Mouse (Mus musculus): ENCODE results near the gene Wnt5b. TPM values are rescaled to one million over a fixed set of nuclear protein-coding genes. Genes with fewer than 3 reads are reported as not detected.

Gene Wnt5b
- polyA plus RNA-seq, 1 experiment from 2014 or later, result 9.6 TPM

DNA sequence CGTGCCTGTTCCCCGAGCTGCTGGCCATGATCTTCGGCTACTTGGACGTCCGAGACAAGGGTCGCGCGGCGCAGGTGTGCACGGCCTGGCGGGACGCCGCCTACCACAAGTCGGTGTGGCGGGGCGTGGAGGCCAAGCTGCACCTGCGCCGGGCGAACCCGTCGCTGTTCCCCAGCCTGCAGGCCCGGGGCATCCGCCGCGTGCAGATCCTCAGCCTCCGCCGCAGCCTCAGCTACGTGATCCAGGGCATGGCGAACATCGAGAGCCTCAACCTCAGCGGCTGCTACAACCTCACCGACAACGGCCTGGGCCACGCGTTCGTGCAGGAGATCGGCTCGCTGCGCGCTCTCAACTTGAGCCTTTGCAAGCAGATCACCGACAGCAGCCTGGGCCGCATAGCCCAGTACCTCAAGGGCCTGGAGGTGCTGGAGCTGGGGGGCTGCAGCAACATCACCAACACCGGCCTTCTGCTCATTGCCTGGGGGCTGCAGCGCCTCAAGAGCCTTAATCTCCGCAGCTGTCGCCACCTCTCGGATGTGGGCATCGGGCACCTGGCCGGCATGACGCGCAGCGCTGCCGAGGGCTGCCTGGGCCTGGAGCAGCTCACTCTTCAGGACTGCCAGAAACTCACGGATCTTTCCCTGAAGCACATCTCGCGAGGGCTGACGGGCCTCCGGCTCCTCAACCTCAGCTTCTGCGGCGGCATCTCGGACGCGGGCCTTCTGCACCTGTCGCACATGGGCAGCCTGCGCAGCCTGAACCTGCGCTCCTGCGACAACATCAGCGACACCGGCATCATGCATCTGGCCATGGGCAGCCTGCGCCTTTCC is 64.1 kb downstream of the Wnt5b start:
- Histone ChIP-seq H3K27ac (ENCODE audit: low read length) (peak overlapping the region; percentile 99), H3K36me3 (ENCODE audit: insufficient read depth, low read length) (0 out of 2 replicates have a peak, but pooled peaks cover 7% of the 10 kb centered on the region), H3K4me1 (ENCODE audit: insufficient read depth, low read length) (peaks cover 59% of the 10 kb centered on the region), H3K4me2 (replicated peaks; ENCODE audit: low read depth, low read length) (peak overlapping the region; percentile 98), H3K4me3 (ENCODE audit: low read length) (peak overlapping the region; percentile 84), H3K9ac (replicated peaks; ENCODE audit: low read length) (peak overlapping the region; percentile 98), H3K9me3 (ENCODE audit: low read length) (no peaks in the 10 kb centered on the region), H3K27me3 (ENCODE audit: insufficient read depth, low read length) (no peaks in the 10 kb centered on the region)
- WGBS, result under 1% methylated on average over 69 of the region's 70 CpGs
- peak; percentile 33; the same call in 1 of the 2 replicates for ATAC-seq (ENCODE audit: low FRiP score, low TSS enrichment)

DNA sequence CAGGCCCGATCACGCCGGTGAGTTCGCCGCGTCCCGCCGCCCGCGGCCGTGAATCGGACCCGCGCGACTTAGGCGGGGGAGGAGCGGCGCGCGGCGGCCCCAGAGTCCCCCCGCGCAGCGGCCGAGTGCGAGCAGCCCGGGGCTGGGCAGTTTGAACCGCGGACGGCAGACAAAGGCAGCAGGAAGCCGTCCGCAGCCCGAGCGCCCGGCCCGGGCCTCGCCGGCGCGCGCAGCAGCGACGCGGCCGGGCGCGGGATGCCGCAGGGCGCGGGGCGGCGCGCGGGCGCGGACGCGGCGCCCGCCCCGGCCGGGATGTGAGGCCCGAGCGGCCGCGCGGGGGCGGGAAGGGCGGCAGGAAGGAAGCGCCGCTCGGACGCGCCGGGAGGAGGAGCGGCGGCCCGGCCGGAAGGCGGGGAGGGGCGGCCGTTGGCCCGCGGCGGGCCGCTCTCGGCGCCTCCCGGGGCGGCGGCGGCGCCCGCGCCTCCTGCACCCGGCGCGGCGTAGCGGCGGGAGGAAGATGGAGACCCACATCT is 64.7 kb downstream of the Wnt5b start, which contains the start of gene Fbxl14:
Fbxl14 (plus strand) TSS at position 326 of the 533 bp plus-strand sequence.
- WGBS, result under 1% methylated on average over 69 of the region's 101 CpGs
- H3K4me3 ChIP-seq (ENCODE audit: low read length), result peak within 1 kb of the TSS; percentile 84
- H3K9me3 ChIP-seq (ENCODE audit: low read length), result no peaks in the 10 kb centered on the region
- H3K4me2 ChIP-seq (replicated peaks; ENCODE audit: low read depth, low read length), result peak within 1 kb of the TSS; percentile 98
- H3K4me1 ChIP-seq (ENCODE audit: insufficient read depth, low read length), result peaks cover 52% of the 10 kb centered on the region
- H3K9ac ChIP-seq (replicated peaks; ENCODE audit: low read length), result peak within 1 kb of the TSS; percentile 98
- peak within 1 kb of the TSS; percentile 99 for H3K27ac ChIP-seq (ENCODE audit: low read length)
- peak; percentile 86 for ATAC-seq (ENCODE audit: low FRiP score, low TSS enrichment)
- no peaks in the 10 kb centered on the region for H3K27me3 ChIP-seq (ENCODE audit: insufficient read depth, low read length)
- H3K36me3 ChIP-seq (ENCODE audit: insufficient read depth, low read length), result 0 out of 2 replicates have a peak, but pooled peaks cover 7% of the 10 kb centered on the region

DNA sequence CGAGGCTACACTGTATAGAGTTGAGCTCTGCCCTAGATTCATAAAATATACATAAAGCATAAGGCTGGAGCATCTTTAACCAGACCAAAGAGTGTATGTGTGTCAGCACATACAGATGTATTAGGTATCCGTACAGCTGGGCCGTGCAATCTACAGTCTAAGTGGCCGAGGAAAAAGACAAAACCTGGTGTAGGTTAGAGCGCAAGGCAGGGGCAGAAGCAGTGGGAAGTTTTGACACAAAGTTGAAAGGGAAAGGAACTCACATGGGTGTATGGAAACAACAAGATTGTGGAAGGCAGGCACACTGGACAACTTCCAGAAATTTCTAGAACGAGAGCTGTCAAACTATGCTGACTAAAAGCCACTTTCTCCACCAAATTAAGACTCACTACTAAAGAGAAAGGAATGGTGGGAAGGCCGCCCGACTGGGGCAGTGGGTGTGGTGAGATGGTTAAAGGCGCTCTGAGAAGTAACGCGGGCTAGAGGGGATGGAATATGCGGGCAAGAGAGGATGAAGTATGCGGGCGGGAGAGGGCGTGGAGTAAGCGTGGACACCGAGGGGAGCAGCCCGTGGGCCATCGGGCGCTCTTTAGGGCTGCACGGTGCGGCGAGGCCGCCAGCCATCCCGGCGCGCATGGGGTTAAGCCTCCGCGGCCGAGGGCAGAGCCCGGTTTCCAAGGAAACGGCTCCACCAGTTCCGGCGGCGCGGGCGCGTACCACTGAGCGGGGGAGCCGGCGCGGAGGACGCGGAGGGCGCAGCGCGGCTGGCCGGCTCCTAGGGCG is 65.4 kb downstream of the Wnt5b start:
- H3K27me3 ChIP-seq (ENCODE audit: insufficient read depth, low read length), result no peaks in the 10 kb centered on the region
- peak overlapping the region; percentile 99 for H3K27ac ChIP-seq (ENCODE audit: low read length)
- H3K4me3 ChIP-seq (ENCODE audit: low read length), result peak overlapping the region; percentile 84
- H3K4me1 ChIP-seq (ENCODE audit: insufficient read depth, low read length), result peaks cover 45% of the 10 kb centered on the region
- peak overlapping the region; percentile 98 for H3K9ac ChIP-seq (replicated peaks; ENCODE audit: low read length)
- 2% methylated on average over 36 of the region's 49 CpGs for WGBS
- H3K9me3 ChIP-seq (ENCODE audit: low read length), result no peaks in the 10 kb centered on the region
- peak overlapping the region; percentile 98 for H3K4me2 ChIP-seq (replicated peaks; ENCODE audit: low read depth, low read length)
- H3K36me3 ChIP-seq (ENCODE audit: insufficient read depth, low read length), result 0 out of 2 replicates have a peak, but pooled peaks cover 7% of the 10 kb centered on the region
- ATAC-seq (ENCODE audit: low FRiP score, low TSS enrichment), result peak; percentile 89

GRCm38 (mm10) chr6:119477686-119478310 is 66.3 kb downstream of the Wnt5b start:
- H3K36me3 ChIP-seq (ENCODE audit: insufficient read depth, low read length), result 0 out of 2 replicates have a peak, but pooled peaks cover 3% of the 10 kb centered on the region
- 21% methylated on average over 13 of the region's 13 CpGs for WGBS
- ATAC-seq (ENCODE audit: low FRiP score, low TSS enrichment), result no peak
- peak overlapping the region; percentile 99 for H3K27ac ChIP-seq (ENCODE audit: low read length)
- H3K4me2 ChIP-seq (replicated peaks; ENCODE audit: low read depth, low read length), result peak overlapping the region; percentile 98
- H3K4me3 ChIP-seq (ENCODE audit: low read length), result peak overlapping the region; percentile 7; the same call in 1 of the 2 replicates
- H3K9me3 ChIP-seq (ENCODE audit: low read length), result no peaks in the 10 kb centered on the region
- 0 out of 2 replicates have a peak overlapping the region, but pooled peaks have one; percentile 9 for H3K9ac ChIP-seq (replicated peaks; ENCODE audit: low read length)
- no peaks in the 10 kb centered on the region for H3K27me3 ChIP-seq (ENCODE audit: insufficient read depth, low read length)
- peaks cover 38% of the 10 kb centered on the region for H3K4me1 ChIP-seq (ENCODE audit: insufficient read depth, low read length)

- Histone ChIP-seq H3K9me3 (ENCODE audit: low read length) (no peaks in the 10 kb centered on the region), H3K9ac (replicated peaks; ENCODE audit: low read length) (no peak overlapping the region), H3K27ac (ENCODE audit: low read length) (no peak overlapping the region), H3K36me3 (ENCODE audit: insufficient read depth, low read length) (0 out of 2 replicates have a peak, but pooled peaks cover 3% of the 10 kb centered on the region), H3K4me3 (ENCODE audit: low read length) (no peak overlapping the region), H3K4me2 (replicated peaks; ENCODE audit: low read depth, low read length) (no peak overlapping the region), H3K27me3 (ENCODE audit: insufficient read depth, low read length) (no peaks in the 10 kb centered on the region), H3K4me1 (ENCODE audit: insufficient read depth, low read length) (peaks cover 28% of the 10 kb centered on the region)
- no peak for ATAC-seq (ENCODE audit: low FRiP score, low TSS enrichment)
- WGBS, result 90% methylated on average over 6 of the region's 6 CpGs
Measured at GRCm38 (mm10) chr6:119475988-119476387, 68.2 kb downstream of the Wnt5b start.

DNA sequence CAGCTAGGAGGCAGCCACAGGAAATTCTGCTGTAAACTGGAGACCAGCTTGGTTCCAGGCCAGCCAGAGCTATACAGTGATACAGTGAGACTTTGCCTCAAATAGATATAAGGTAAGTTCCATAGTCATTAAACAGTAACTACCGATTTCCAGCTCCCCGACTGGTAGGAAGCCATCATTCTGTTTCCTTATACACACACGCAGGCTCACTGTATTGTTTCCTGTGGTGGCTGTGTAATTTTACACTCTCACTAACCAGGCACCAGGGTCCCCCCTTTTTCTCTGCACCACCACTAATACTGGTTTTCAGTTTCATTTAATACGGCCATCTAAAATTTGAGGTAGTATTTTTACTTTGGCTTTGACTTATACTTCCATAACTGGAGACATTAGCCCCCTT is 70.2 kb downstream of the Wnt5b start:
- H3K4me1 ChIP-seq (ENCODE audit: insufficient read depth, low read length), result peaks cover 23% of the 10 kb centered on the region
- H3K27ac ChIP-seq (ENCODE audit: low read length), result no peak overlapping the region
- no peaks in the 10 kb centered on the region for H3K9me3 ChIP-seq (ENCODE audit: low read length)
- H3K4me2 ChIP-seq (replicated peaks; ENCODE audit: low read depth, low read length), result no peak overlapping the region
- H3K27me3 ChIP-seq (ENCODE audit: insufficient read depth, low read length), result no peaks in the 10 kb centered on the region
- no peak overlapping the region for H3K9ac ChIP-seq (replicated peaks; ENCODE audit: low read length)
- H3K4me3 ChIP-seq (ENCODE audit: low read length), result no peak overlapping the region
- no peak for ATAC-seq (ENCODE audit: low FRiP score, low TSS enrichment)
- no peaks in the 10 kb centered on the region for H3K36me3 ChIP-seq (ENCODE audit: insufficient read depth, low read length)
- WGBS, result 64% methylated on average over 4 of the region's 4 CpGs

DNA sequence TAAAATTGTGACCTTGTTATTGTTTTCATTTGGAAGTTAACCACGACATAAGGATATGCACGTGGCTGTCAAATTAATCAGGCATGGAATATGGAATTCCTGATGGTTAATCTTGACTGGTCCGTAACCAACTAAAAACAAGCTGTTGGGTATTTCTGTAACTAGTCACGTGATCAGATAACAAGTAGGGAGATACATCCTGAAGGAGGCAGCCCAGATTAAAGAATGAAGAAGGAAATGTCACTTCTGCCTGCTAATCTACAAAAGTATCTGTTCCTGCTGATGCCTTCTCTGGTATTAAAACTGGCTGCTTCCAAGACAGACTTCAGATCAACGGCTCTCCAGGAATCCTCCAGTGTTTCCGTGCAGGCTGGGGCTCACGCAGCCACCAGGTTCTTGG is 70.7 kb downstream of the Wnt5b start:
- peaks cover 20% of the 10 kb centered on the region for H3K4me1 ChIP-seq (ENCODE audit: insufficient read depth, low read length)
- H3K27me3 ChIP-seq (ENCODE audit: insufficient read depth, low read length), result no peaks in the 10 kb centered on the region
- H3K27ac ChIP-seq (ENCODE audit: low read length), result no peak overlapping the region
- H3K4me2 ChIP-seq (replicated peaks; ENCODE audit: low read depth, low read length), result no peak overlapping the region
- ATAC-seq (ENCODE audit: low FRiP score, low TSS enrichment), result no peak
- H3K9ac ChIP-seq (replicated peaks; ENCODE audit: low read length), result no peak overlapping the region
- no peaks in the 10 kb centered on the region for H3K36me3 ChIP-seq (ENCODE audit: insufficient read depth, low read length)
- no peak overlapping the region for H3K4me3 ChIP-seq (ENCODE audit: low read length)
- H3K9me3 ChIP-seq (ENCODE audit: low read length), result no peaks in the 10 kb centered on the region
- 81% methylated on average over 7 of the region's 7 CpGs for WGBS

- Histone ChIP-seq H3K9me3 (ENCODE audit: low read length) (no peaks in the 10 kb centered on the region), H3K4me2 (replicated peaks; ENCODE audit: low read depth, low read length) (no peak overlapping the region), H3K36me3 (ENCODE audit: insufficient read depth, low read length) (no peaks in the 10 kb centered on the region), H3K27ac (ENCODE audit: low read length) (no peak overlapping the region), H3K4me1 (ENCODE audit: insufficient read depth, low read length) (peaks cover 13% of the 10 kb centered on the region), H3K4me3 (ENCODE audit: low read length) (no peak overlapping the region), H3K9ac (replicated peaks; ENCODE audit: low read length) (no peak overlapping the region), H3K27me3 (ENCODE audit: insufficient read depth, low read length) (no peaks in the 10 kb centered on the region)
- ATAC-seq (ENCODE audit: low FRiP score, low TSS enrichment), result no peak
- WGBS, result 58% methylated on average over 3 of the region's 3 CpGs
Measured at GRCm38 (mm10) chr6:119472705-119473104, 71.4 kb downstream of the Wnt5b start.

DNA sequence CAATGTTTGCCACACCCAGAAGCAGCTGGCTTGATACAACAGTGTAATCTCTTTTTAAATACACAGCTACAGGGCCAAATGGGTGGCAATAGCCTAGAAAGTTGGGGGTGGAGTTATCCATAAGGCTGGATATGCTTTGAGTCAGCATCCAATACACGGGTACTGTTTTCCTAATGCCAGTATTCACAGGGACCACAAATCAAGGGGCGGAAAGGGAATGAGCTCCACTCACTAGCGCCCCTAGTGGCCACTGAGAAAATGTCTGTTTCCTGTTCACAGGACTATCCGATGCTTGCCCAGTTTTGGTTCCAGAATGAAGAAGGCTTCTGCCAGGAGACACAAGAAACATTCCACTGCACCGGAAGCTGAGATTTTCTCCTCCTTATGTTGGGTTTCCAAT is 72.0 kb downstream of the Wnt5b start:
- H3K9ac ChIP-seq (replicated peaks; ENCODE audit: low read length), result no peak overlapping the region
- WGBS, result 32% methylated on average over 5 of the region's 5 CpGs
- H3K27me3 ChIP-seq (ENCODE audit: insufficient read depth, low read length), result no peaks in the 10 kb centered on the region
- H3K36me3 ChIP-seq (ENCODE audit: insufficient read depth, low read length), result no peaks in the 10 kb centered on the region
- H3K4me3 ChIP-seq (ENCODE audit: low read length), result no peak overlapping the region
- H3K4me2 ChIP-seq (replicated peaks; ENCODE audit: low read depth, low read length), result no peak overlapping the region
- no peaks in the 10 kb centered on the region for H3K9me3 ChIP-seq (ENCODE audit: low read length)
- H3K27ac ChIP-seq (ENCODE audit: low read length), result no peak overlapping the region
- ATAC-seq (ENCODE audit: low FRiP score, low TSS enrichment), result no peak
- H3K4me1 ChIP-seq (ENCODE audit: insufficient read depth, low read length), result peaks cover 7% of the 10 kb centered on the region; the same call in 1 of the 2 replicates
